Mouse (Mus musculus) brain, embryonic 14.5 days (tissue): ENCODE measurements around the gene Ercc4.

ENCODE experiments used
- CTCF ChIP-seq: fragments of 200-500 bp; IDR thresholded peaks from 2 replicates; pipeline ENCODE4 v1.5.1; 2012; ENCODE audit warnings: inconsistent platforms, mild to moderate bottlenecking, moderate library complexity, borderline replicate concordance; ENCODE audit not compliant: insufficient read depth, insufficient read length; ENCODE audit errors: extremely low read depth
- POLR2A ChIP-seq: fragments of 200-500 bp; IDR thresholded peaks from 2 replicates; pipeline ENCODE4 v1.6.1; 2012; ENCODE audit warnings: mild to moderate bottlenecking, inconsistent platforms, borderline replicate concordance; ENCODE audit not compliant: poor library complexity, insufficient read depth, insufficient read length, severe bottlenecking; ENCODE audit errors: extremely low read depth

GRCm38 (mm10) chr16:13125357-13125756 is 15.9 kb downstream of the Ercc4 start:
- TF ChIP-seq CTCF (no peak), POLR2A (no peak)
